Mouse (Mus musculus) myocyte (in vitro differentiated cells): ENCODE measurements around the gene Socs7.

ENCODE experiments used
- E2F4 ChIP-seq: IDR thresholded peaks from one replicate; pipeline ENCODE4 v1.6.1; 2011; ENCODE audit warnings: mild to moderate bottlenecking, control low read depth, moderate library complexity; ENCODE audit not compliant: insufficient read depth
- MAX ChIP-seq: IDR thresholded peaks from one replicate; pipeline ENCODE4 v1.6.1; 2011; ENCODE audit warnings: low read depth, mild to moderate bottlenecking, control low read depth
- MYOD1 ChIP-seq, 3 experiments: IDR thresholded peaks; one replicate each; pipeline ENCODE4 v1.6.1; 2011; ENCODE audit warnings: control low read depth in 2 of 3, low read depth in 2 of 3, mild to moderate bottlenecking in 2 of 3, moderate library complexity in 1 of 3; ENCODE audit not compliant: insufficient read length in 2 of 3, control insufficient read depth in 1 of 3
- POLR2A ChIP-seq: IDR thresholded peaks from one replicate; pipeline ENCODE4 v1.6.1; 2011; ENCODE audit warnings: low read depth, mild to moderate bottlenecking, control low read depth, moderate library complexity; ENCODE audit not compliant: insufficient read length
- SRF ChIP-seq: IDR thresholded peaks from one replicate; pipeline ENCODE4 v1.6.1; 2011; ENCODE audit warnings: low read depth; ENCODE audit not compliant: control insufficient read depth, insufficient read length
- TCF12 ChIP-seq: IDR thresholded peaks from one replicate; pipeline ENCODE4 v1.6.1; 2011; ENCODE audit warnings: mild to moderate bottlenecking, control low read depth; ENCODE audit not compliant: poor library complexity, insufficient read depth, severe bottlenecking
- USF1 ChIP-seq: IDR thresholded peaks from one replicate; pipeline ENCODE4 v1.6.1; 2011; ENCODE audit warnings: low read depth, mild to moderate bottlenecking, control low read depth, moderate library complexity

DNA sequence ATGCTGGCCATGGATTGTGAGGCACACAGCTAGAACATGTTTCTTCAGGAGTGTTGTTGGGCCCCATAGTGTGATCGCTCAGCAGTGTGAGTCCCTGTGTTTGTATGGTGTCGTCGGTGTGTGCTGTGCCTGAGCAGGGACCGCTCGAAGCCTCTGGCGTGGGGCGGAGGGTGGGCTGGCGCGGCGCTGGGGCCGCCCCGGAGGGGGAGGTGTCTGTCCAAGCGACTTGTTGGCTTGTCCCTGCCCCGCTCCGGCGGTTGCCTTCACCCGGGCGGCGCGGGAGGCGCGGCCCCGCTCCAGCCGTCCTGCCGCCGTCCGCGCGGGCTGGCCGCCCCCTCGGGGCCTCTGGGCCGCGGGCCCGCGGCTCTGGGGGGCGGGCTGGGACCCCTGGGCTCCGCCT, 77.6 kb downstream of the Socs7 start:
- no peak for TF ChIP-seq USF1
- TF ChIP-seq TCF12 = no peak
- TF ChIP-seq POLR2A = peak; percentile 51
- no peak for TF ChIP-seq E2F4
- TF ChIP-seq SRF = no peak
- TF ChIP-seq MAX = no peak
- no peak for TF ChIP-seq MYOD1 (IDR thresholded peaks at IDR 0.05; ENCODE audit: control insufficient read depth in 1 of 3, insufficient read length in 2 of 3, low read depth in 2 of 3)
